Mouse (Mus musculus): ENCODE results near the gene Arid1b.

DNA sequence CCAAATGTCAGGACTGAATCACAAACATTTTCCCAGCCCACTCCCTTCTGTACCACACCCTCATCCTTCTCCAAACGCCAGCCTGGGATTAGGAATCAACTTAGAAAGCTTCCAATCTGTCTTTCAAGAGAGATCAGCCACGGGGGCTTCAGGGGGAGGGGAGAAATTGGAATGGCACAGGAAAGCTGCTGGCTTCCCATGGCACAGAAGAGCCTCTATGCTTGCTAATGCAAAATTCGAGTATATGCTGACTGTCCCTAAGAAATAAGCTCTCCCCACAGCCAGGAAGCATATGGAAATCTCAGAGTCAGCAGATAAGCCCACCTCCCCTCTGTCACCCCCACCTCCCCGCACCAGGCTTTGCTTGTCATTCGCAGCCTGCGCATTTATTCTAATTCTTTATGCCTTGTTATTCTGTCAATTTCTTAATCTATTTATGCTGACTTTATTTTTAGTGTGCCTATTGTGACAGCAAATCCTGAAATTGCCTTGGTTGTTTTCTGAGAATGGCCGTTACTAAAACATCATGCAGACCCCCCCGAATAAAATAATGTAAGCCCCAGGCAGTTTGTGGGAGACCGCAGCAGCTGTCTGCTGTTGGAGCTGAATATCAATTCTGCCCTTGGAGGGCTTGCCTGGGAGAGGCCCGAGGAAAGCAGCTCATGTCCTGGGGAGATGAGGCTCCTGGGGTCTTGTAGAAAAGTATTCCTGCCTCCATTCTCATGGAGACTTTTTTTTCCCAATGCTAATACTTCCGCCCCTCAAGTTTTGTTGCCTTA is 383.2 kb downstream of the Arid1b start:
- TF ChIP-seq CTCF (IDR thresholded peaks at IDR 0.05; ENCODE audit: low read depth, low read length) (no peak), TAL1 (conservative IDR thresholded peaks at IDR 0.05; ENCODE audit: low read depth, low read length) (no peak), GATA1 (IDR thresholded peaks at IDR 0.05; ENCODE audit: borderline replicate concordance, low read length) (no peak)
